ENCODE assay signal across 8 mouse cellular contexts in the genomic region with DNA sequence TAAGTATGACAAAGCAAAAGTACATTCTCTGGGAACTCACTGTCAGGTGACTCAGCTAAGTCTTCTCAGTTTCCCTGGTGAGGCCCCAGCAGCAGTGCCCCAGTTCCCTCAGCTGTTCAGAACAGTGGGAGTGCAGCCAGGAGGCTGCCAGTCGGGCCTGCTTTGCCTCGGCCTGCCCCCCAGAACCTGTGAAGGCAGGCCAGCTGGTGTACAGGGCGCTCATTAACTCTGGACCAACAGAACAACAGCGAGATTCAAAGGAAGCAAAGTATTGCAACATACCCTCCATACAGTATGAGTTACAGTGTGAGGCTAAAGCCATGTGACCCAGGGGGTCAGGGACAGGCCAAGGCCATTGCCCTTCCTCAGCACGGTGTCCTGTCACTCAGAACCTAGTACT. TPM values are rescaled to one million over a fixed set of nuclear protein-coding genes. Genes with fewer than 3 reads are reported as not detected.
DNase-seq lines count a peak whose midpoint lies in the region; ATAC-seq and TF ChIP-seq lines count a peak whose summit lies in the region.

No protein-coding gene starts in this region.

- peak; percentile 31 to 66 for DNase-seq in urinary bladder, adult 18-20 months (ENCODE audit: low spot score in 2 of 2)
- DNase-seq in urinary bladder, postnatal 10 days (ENCODE audit: low spot score): no peak
- DNase-seq in cerebellum, postnatal 14 days: peak; percentile 15 to 20
- peak; percentile 47 to 67 for DNase-seq in left cerebral cortex, adult 2 months (ENCODE audit: extremely low spot score in 1 of 2, low spot score in 2 of 2)
- DNase-seq in thymus, postnatal 0 days (ENCODE audit: low spot score): no peak

- no peak for TF ChIP-seq CTCF in left cerebral cortex, adult 2 months (IDR thresholded peaks at IDR 0.05)

- no peak overlapping the region for H3K9ac ChIP-seq in heart, embryonic 15.5 days

- peaks cover 58% of the 10 kb centered on the region for H3K36me3 ChIP-seq in heart, embryonic 15.5 days

- ATAC-seq in heart, embryonic 15.5 days (replicated peaks; ENCODE audit: insufficient number of reproducible peaks, insufficient read depth, low FRiP score, low read depth): no peak; the same call in 1 of the 2 replicates
- peak; percentile 57; the same call in 1 of the 2 replicates for ATAC-seq in monocyte, adult 5-6 weeks (replicated peaks; ENCODE audit: insufficient number of reproducible peaks, low FRiP score, low TSS enrichment, poor library complexity, severe bottlenecking)
- no peak for ATAC-seq in CD4-positive, CD25-positive, alpha-beta regulatory T cell, adult 4 months

- H3K9me3 ChIP-seq in heart, embryonic 15.5 days (replicated peaks): no peaks in the 10 kb centered on the region

- intact Hi-C loops in left cerebral cortex, adult 2 months (cut with DNase I): no loop called here

- H3K27me3 ChIP-seq in heart, embryonic 15.5 days: no peaks in the 10 kb centered on the region

- H3K4me1 ChIP-seq in heart, embryonic 15.5 days (replicated peaks): peaks cover 6% of the 10 kb centered on the region; the same call in 1 of the 2 replicates

- WGBS in heart, embryonic 15.5 days: 55% methylated on average over 5 of the region's 5 CpGs

- H3K4me2 ChIP-seq in heart, embryonic 15.5 days: no peak overlapping the region

- H3K4me3 ChIP-seq in heart, embryonic 15.5 days: no peak overlapping the region
- no peak overlapping the region for H3K4me3 ChIP-seq in left cerebral cortex, adult 2 months

- peak overlapping the region; percentile 36 for H3K27ac ChIP-seq in heart, embryonic 15.5 days
- no peak overlapping the region; the same call in 1 of the 2 replicates for H3K27ac ChIP-seq in left cerebral cortex, adult 2 months

RNA-seq across cellular contexts. Expression of a gene that starts 28.7 kb away (rescaled TPM):
- 41.0 and 49.6 TPM in 2 replicates for polyA plus RNA-seq in heart, embryonic 15.5 days (2015; fragmentation: Nextera tagmentation; extraction: Ambion mirVana)
- 10 to 100 TPM; 30.5 to 35.4 TPM for total RNA-seq in left cerebral cortex, adult 2 months (2021)
- total RNA-seq in monocyte, adult 5-6 weeks (2017): 27.9 to 44.3 TPM (median 39.2 TPM) in 3 replicates
- polyA plus RNA-seq in thymus, postnatal 0 days (2015; fragmentation: Nextera tagmentation; extraction: Ambion mirVana): 43.9 and 44.2 TPM in 2 replicates
- polyA plus RNA-seq in CD4-positive, CD25-positive, alpha-beta regulatory T cell, adult 4 months (2017; shearing (Covaris generic)): 10 to 100 TPM; 89.2 to 95.1 TPM

Comparison
In these comparisons a context has a peak if more than half of its experiments do, and no peak if none do; other contexts are left out.
1. DNase-seq: peak in urinary bladder, adult 18-20 months (2 of 2), cerebellum, postnatal 14 days (2 of 2) and left cerebral cortex, adult 2 months (2 of 2); none in urinary bladder, postnatal 10 days (single experiment) and thymus, postnatal 0 days (single experiment).